Mouse (Mus musculus) neural tube, postnatal 0 days (tissue): ENCODE measurements around the gene Gatd1. TPM values are rescaled to one million over a fixed set of nuclear protein-coding genes. Genes with fewer than 3 reads are reported as not detected.

ENCODE experiments used
- polyA plus RNA-seq: library from polyadenylated mRNA; unstranded; fragments of >200 nt; fragmentation: Nextera tagmentation; extraction: Ambion mirVana; gene quantifications from 2 replicates; pipeline ENCODE4 v1.2.1, GENCODE M21; 2015

The Gatd1 gene
- 44.0 and 44.6 TPM in 2 replicates for polyA plus RNA-seq

DNA sequence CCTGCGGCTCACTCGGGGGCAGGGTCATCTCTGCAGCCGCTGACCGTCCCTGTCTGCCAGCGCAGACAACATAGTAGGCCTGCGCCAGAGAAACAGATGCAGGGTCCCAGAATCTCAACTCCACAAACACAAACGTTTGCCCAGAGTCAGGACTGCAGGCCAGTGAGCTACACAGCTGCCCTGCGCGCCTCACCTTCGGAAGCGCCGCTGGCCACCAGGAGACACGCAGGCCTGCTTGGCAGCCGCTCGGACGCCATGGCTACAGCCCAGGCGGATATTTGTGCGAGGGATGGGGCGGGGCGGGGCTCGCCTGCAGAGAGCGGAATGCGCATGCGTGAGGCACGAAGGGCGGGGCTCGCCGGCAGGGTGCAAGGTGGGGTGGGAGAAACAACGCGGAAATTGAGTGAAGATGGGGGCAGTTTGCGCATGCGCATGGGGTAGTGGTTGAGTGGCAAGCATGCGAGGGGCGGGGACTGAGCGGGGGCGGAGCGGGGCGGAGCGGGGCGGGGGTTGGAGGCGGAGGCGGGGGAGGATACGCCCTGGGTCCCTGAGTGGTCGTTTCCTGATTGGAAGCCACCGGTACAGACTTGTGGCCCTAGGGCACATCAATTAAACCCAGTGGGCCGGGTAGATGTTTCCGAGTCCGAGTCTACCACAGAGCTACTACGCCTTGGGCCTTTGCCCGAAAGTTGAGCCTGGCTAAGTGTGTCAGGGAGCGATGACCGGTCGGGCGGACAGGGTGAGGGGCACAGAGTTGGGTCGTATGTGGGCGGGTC is at the start of gene Gatd1:
Gatd1 (minus strand) TSS at position 328 of the 776 bp plus-strand sequence.

DNA sequence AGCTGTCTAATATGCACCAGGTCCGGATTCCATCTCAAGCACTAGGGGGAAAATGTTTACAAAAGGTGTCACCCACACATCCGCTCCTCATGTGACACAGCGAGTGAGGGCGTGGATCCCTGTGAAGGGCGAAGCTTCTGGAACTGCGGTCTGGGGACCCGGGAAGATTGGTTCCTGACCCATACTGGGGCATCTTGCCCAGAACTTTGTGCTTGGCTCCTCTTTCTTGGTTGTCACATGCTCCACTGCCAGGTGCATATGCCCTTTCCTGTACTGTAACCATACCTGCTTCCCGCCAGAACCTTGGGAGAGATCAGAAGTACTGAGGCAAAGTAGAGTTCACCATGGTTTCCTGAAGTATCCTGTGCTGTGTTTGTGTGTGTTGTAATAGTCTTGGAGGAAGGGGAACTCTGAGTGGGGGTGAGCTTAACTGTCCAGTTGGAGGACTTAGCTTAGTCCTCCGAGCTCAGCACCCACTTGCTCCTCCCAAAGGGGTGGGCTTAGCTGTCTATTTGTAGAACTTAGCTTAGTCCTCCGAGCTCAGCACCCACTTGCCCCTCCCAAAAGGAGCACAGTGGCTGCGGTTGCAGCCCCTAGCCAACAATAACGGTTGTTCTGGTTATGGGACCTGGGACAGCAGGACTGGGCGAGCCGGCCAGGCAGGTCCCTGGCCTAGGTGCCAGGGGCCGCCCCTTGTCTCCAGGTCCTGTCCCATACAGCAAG is 46.6 kb upstream of the Gatd1 start, which contains the start of gene Cracr2b:
Cracr2b (plus strand) TSS at position 704 of the 723 bp plus-strand sequence.

DNA sequence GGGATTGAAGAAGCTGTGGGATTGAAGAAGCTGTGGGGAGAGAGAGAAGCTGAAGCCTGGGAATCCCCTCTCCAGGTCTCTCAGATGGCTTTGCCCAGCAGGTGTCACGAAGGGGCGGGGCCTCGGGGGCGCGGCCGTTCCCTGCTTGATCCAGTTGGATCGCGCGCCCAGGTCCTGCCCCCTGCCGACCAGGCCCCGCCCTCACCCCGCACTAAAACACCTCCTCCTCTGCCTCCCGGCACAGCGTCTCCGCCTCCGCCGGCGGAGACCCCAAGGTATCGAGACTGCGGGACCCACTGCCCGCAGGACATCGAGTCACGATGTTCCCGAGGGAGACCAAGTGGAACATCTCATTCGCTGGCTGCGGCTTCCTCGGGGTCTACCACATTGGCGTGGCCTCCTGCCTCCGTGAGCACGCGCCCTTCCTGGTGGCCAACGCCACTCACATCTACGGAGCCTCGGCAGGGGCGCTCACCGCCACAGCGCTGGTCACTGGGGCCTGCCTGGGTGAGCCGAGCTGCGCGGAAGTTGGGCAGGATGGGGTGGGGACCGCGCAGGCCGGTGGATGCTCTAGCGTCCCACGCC is 41.1 kb upstream of the Gatd1 start, which contains the start of gene Pnpla2:
Pnpla2 (plus strand) TSS at position 232 of the 585 bp plus-strand sequence.

DNA sequence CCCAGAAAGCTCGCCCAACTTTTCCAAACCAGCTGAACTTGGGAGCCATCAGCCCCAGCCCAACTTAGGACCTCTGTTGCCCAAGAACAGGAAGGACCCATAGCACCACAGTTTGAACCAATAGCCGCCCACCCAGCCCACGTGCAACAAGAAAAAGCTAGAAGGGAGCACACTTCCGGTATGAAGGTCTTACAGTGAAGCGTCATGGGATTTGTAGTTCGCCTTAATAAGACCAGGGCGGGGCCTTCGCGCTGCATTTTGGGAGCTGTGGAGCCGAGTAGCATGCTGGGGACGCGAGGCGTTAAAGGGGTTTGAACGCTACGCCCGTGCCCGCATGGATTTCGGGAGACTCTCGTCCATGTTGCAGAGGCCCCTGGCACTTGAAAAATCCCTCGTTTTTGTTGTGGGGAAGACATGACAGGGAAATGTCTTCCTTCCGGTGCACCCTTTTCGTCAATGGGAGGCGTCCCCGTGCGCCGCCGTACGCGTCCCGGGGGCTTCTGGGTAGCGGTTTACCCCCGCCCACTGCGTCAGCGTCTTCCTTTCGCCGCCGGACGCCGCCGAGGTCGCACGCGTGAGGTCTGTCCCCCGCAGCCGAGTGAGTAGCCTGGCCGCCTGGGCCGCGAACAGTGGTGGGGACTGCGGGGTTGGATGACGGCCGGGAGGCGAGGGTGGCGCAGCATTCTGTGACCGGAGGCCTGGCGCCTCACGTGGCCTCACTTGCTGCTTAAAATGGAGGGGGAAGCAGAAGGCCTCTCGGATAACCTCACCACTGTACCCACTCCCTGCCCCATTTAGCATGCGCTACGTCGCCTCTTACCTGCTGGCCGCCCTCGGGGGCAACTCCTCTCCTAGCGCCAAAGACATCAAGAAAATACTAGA is 33.4 kb upstream of the Gatd1 start, which contains the start of gene Rplp2:
Rplp2 (plus strand) TSS at position 261 of the 882 bp plus-strand sequence.

DNA sequence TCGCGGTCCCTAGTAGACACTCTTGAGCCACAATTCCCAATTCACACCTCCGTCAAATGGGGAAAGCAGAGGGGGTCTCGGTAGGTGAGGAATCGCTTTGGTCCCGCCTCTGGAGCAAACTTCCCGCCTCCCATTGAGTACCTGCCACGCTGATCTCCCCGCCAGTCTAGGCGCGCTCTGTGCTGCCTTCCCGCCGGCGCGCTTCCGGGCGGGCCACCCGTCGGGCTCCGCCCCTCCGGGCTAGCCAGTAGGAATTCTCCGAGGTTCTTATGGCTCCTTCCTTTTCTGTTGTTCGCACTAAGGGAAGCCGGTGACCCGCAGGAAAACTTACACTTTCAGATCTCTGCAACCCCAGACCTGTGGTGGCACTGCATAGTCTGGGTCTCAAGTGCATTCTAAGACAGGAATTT is 29.9 kb upstream of the Gatd1 start, which contains the start of gene Pidd1:
Pidd1 (minus strand) TSS at position 198 of the 410 bp plus-strand sequence.

DNA sequence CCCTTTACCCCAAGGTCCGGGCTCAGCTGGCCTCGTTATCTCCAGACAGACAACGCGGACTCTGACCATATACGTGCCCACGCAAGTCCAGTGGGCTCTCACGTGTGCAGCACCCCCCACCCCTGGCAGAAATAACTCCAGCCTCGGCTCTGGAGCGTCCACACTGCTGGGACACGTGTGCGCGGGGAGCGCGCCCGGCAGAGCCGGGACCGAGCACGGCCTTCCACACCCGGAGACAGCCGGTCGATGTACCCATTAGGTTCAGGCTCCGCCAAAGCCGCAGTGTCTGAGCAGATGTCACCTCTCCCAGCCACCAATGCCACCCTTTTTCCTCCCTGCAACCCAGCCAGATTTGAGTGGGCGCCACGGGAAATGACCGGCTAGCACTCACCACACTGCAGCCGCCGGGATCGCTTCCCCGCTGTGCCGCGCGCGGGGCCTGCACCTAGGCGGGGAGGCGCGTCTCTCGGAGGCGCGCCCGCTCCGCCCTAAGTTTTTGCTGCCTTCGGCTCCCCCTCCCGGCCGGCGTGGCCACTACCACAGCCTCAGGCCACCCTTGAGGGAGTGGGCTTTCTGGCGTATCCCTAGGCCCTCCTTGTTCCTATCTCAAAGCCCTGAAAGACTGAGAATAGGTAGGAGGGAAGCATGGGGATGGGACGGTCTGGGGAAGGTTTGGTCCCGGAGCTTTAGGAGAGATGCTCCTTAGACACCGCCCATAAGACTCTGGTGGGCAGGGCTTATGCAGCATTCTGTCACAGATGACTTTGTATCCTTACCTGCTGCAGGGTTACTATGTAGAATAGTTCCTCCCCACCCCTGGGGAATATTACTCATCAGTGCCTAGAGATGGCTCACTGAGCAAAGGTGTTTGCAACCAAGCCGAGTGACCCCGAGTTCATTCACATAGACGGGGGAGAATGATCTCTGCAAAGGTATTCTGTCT is 23.5 kb upstream of the Gatd1 start, which contains the start of gene Slc25a22:
Slc25a22 (minus strand) TSS at position 715 of the 943 bp plus-strand sequence.

DNA sequence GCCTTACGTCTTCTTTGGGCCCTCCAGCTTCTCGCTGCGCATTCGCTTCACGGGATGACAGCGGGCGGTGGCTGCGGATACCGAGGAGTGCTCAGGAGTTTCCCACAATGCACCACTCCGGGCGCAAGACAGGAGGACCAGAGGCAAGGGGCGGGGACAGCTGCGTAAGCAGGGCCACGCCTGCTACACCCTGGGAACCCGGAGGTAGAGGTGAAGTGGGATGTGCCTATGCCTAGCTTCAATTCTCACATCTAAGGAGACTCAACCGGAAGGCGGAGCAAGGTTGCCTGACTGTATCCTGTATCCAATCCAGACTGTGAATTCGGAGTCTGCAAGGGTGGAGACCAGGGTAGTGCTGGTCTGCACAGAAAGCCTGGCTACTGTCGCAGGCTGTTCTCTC is 15.4 kb upstream of the Gatd1 start, which contains the start of gene Cend1:
Cend1 (minus strand) TSS at position 182 of the 400 bp plus-strand sequence.

DNA sequence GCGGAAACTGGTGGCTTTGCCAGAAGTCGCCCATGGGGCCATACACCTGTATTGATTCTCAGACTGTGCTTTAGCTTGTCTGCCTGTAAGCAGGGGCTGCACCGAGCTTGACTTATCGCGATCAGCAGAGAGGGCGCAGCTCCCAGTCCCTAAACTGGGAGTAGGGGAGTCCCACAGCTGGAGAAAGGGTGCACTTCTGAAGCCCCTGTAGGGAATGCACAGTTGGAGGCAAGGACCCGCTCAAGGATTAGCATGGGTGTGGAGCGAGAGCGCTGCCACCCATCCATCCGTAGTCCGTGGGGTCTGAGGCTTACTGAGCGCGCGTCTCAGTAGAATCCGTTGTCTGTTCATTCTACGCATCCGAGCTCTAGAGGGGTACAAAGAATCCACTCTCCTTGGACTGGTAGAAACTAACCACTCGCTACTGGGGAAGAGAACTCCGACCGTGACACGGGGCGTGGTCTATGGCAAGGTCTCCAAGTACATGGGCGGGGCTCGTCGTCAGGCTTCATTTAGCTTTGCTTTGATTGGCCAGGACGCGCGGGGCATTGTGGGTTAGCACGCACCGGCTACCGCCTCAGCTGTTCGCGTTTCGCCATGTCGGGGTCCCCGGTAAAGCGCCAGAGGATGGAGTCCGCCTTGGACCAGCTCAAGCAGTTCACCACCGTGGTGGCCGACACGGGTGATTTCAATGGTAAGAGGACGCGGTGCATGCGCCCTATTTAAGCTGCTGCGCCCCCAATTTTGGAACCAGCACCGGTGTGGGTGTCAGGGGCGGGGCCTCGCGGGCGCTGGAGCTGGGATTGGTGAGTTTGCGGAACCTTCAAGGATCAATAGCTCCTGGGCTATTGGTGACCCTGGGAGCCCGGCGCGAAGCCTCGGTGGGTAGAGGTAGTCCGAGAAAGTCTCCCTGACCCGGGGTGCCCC is 22.0 kb downstream of the Gatd1 start, which contains the start of gene Taldo1:
Taldo1 (plus strand) TSS at position 575 of the 927 bp plus-strand sequence.

Other genes with a start within 250 kb of the Gatd1 start
- gene Rnh1, start 241.3 kb downstream of the Gatd1 start, polyA plus RNA-seq, result 56.1 and 58.4 TPM in 2 replicates
- 234 and 238 TPM in 2 replicates for gene Hras, start 220.1 kb downstream of the Gatd1 start, polyA plus RNA-seq
- 4.5 and 5.7 TPM in 2 replicates for gene Lrrc56, start 220.0 kb downstream of the Gatd1 start, polyA plus RNA-seq
- gene Lmntd2, start 200.1 kb downstream of the Gatd1 start, polyA plus RNA-seq, result 0.18 and 0.44 TPM in 2 replicates
- 18.2 and 21.4 TPM in 2 replicates for gene Rassf7, start 198.3 kb downstream of the Gatd1 start, polyA plus RNA-seq
- 32.1 and 33.6 TPM in 2 replicates for gene Phrf1, start 185.4 kb downstream of the Gatd1 start, polyA plus RNA-seq
- 4.4 and 5.6 TPM in 2 replicates for gene Irf7, start 147.7 kb downstream of the Gatd1 start, polyA plus RNA-seq
- gene Cdhr5, start 137.3 kb downstream of the Gatd1 start, polyA plus RNA-seq, result 0.20 TPM in 1 of 2 replicates, not detected in the other
- gene Sct, start 135.0 kb downstream of the Gatd1 start, polyA plus RNA-seq, result 6.4 and 7.7 TPM in 2 replicates
- gene Drd4, start 122.1 kb downstream of the Gatd1 start, polyA plus RNA-seq, result 0.62 and 1.3 TPM in 2 replicates
- gene Deaf1, start 86.4 kb downstream of the Gatd1 start, polyA plus RNA-seq, result 212 and 254 TPM in 2 replicates
- gene Tmem80, start 86.4 kb downstream of the Gatd1 start, polyA plus RNA-seq, result 41.4 and 42.7 TPM in 2 replicates
- 0.45 and 0.84 TPM in 2 replicates for gene Eps8l2, start 75.3 kb downstream of the Gatd1 start, polyA plus RNA-seq
- gene Taldo1, start 21.9 kb downstream of the Gatd1 start, polyA plus RNA-seq, result 246 and 267 TPM in 2 replicates
- 255 and 295 TPM in 2 replicates for gene Cend1, start 15.4 kb upstream of the Gatd1 start, polyA plus RNA-seq
- 69.2 and 77.6 TPM in 2 replicates for gene Slc25a22, start 23.8 kb upstream of the Gatd1 start, polyA plus RNA-seq
- gene Pidd1, start 29.9 kb upstream of the Gatd1 start, polyA plus RNA-seq, result 1.2 and 1.4 TPM in 2 replicates
- gene Rplp2, start 33.2 kb upstream of the Gatd1 start, polyA plus RNA-seq, result 775 and 923 TPM in 2 replicates
- 19.9 and 22.2 TPM in 2 replicates for gene Pnpla2, start 41.1 kb upstream of the Gatd1 start, polyA plus RNA-seq
- 4.9 and 10.1 TPM in 2 replicates for gene Cracr2b, start 47.0 kb upstream of the Gatd1 start, polyA plus RNA-seq
- 18.5 and 18.6 TPM in 2 replicates for gene Cd151, start 53.3 kb upstream of the Gatd1 start, polyA plus RNA-seq
- gene Polr2l, start 61.0 kb upstream of the Gatd1 start, polyA plus RNA-seq, result 86.6 and 89.5 TPM in 2 replicates
- gene Tspan4, start 61.1 kb upstream of the Gatd1 start, polyA plus RNA-seq, result 106 TPM in 2 replicates
- 50.4 and 51.1 TPM in 2 replicates for gene Chid1, start 125.7 kb upstream of the Gatd1 start, polyA plus RNA-seq
- 88.9 and 101 TPM in 2 replicates for gene Ap2a2, start 148.0 kb upstream of the Gatd1 start, polyA plus RNA-seq
- 0.08 and 0.15 TPM in 2 replicates for gene Muc6, start 241.2 kb upstream of the Gatd1 start, polyA plus RNA-seq